Mouse (Mus musculus): ENCODE measurements around the gene Grwd1. TPM values are rescaled to one million over a fixed set of nuclear protein-coding genes. Genes with fewer than 3 reads are reported as not detected.

The Grwd1 gene
- polyA plus RNA-seq, 1 experiment from 2014 or later: 41.9 TPM

DNA sequence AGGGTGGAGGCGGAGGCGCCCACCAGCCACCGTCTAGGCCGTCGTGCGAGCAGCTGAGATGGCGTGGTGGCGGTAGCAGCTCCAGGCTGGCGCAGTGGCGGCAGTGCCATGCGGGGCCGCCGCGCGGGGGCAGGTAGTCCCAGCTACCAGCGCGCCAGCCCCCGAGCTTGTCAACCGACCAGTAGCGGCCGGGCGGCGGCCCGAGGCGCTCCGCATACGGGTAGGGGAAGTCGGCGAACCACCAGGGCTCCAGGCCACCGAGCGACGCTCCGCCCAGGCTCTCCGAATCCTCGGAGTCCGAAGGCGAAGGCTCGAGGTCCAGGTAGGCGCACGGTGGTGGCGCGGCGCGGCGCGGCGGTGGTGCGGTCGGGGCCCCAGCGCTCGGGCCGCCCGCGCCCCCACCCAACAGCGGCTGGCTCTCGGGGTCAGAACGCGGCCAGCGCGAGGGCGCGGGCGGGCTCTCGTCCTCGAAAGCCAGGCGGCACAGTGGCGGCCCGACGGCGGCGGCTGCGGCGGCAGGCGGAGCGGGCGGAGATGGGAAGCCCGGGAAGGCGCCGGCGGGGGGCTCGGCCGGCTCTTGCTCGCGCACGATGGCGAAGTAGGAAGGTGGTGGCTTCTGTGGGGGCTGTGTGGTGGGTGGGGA, 2.5 kb upstream of the Grwd1 start:
- Histone ChIP-seq H3K9me3 (no peaks in the 10 kb centered on the region), H3K27ac (replicated peaks) (no peak overlapping the region), H3K4me2 (peak overlapping the region; percentile 69), H3K4me3 (peak overlapping the region; percentile 54), H3K36me3 (peaks cover 14% of the 10 kb centered on the region), H3K4me1 (peaks cover 26% of the 10 kb centered on the region), H3K9ac (peak overlapping the region; percentile 75), H3K27me3 (replicated peaks) (peaks cover 60% of the 10 kb centered on the region)
- under 1% methylated on average over 72 of the region's 86 CpGs for WGBS
- ATAC-seq (ENCODE audit: extremely low read depth, insufficient number of reproducible peaks, low FRiP score, low TSS enrichment): no peak

GRCm38 (mm10) chr7:45832428-45832827, 1.7 kb upstream of the Grwd1 start:
- H3K9me3 ChIP-seq: no peaks in the 10 kb centered on the region
- peaks cover 23% of the 10 kb centered on the region for H3K36me3 ChIP-seq
- peak overlapping the region; percentile 54 for H3K4me3 ChIP-seq
- 7% methylated on average over 30 of the region's 30 CpGs for WGBS
- H3K4me2 ChIP-seq: peak overlapping the region; percentile 69
- H3K27me3 ChIP-seq (replicated peaks): peaks cover 60% of the 10 kb centered on the region
- peaks cover 26% of the 10 kb centered on the region for H3K4me1 ChIP-seq
- no peak for ATAC-seq (ENCODE audit: extremely low read depth, insufficient number of reproducible peaks, low FRiP score, low TSS enrichment)
- H3K27ac ChIP-seq (replicated peaks): no peak overlapping the region
- H3K9ac ChIP-seq: peak overlapping the region; percentile 75; the same call in 1 of the 2 replicates

GRCm38 (mm10) chr7:45831128-45831525, 383 bp upstream of the Grwd1 start:
- Histone ChIP-seq H3K27ac (replicated peaks) (no peak overlapping the region), H3K4me1 (peaks cover 26% of the 10 kb centered on the region), H3K36me3 (peaks cover 36% of the 10 kb centered on the region), H3K9me3 (no peaks in the 10 kb centered on the region), H3K4me2 (peak overlapping the region; percentile 91), H3K9ac (peak overlapping the region; percentile 89), H3K4me3 (peak overlapping the region; percentile 95), H3K27me3 (replicated peaks) (peaks cover 51% of the 10 kb centered on the region)
- ATAC-seq (ENCODE audit: extremely low read depth, insufficient number of reproducible peaks, low FRiP score, low TSS enrichment): no peak
- 17% methylated on average over 5 of the region's 5 CpGs for WGBS

GRCm38 (mm10) chr7:45826631-45827030, 4.1 kb downstream of the Grwd1 start:
- WGBS: 84% methylated on average over 7 of the region's 7 CpGs
- H3K4me1 ChIP-seq: peaks cover 11% of the 10 kb centered on the region
- H3K36me3 ChIP-seq: peaks cover 73% of the 10 kb centered on the region
- no peaks in the 10 kb centered on the region for H3K9me3 ChIP-seq
- H3K9ac ChIP-seq: no peak overlapping the region
- no peak for ATAC-seq (ENCODE audit: extremely low read depth, insufficient number of reproducible peaks, low FRiP score, low TSS enrichment)
- H3K4me3 ChIP-seq: no peak overlapping the region
- no peak overlapping the region for H3K27ac ChIP-seq (replicated peaks)
- H3K4me2 ChIP-seq: no peak overlapping the region
- peaks cover 7% of the 10 kb centered on the region for H3K27me3 ChIP-seq (replicated peaks)

DNA sequence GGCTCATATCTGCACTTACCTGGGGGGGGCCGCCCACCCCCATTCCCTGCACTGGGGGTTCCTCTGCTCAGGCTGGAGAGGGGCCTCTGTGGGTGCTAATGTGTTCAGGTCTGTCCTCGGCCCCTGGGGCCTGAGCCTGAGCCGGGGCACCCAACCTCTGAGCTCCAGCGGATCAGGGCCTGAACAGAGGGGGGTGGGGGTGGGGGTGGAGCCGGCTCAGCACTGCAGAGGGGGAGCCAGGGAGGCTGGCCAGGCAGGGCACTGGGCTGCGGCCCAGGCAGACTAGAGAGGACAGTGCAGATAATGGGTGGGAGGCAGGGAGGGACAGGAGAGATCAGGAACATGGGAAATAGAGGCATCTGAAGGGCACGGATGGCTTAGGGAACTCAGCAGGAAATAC, 6.1 kb downstream of the Grwd1 start, which contains the start of gene Kcnj14:
Gene Kcnj14, minus strand, starts transcription at position 185 of the 400 bp plus-strand sequence.
- peaks cover 72% of the 10 kb centered on the region for H3K36me3 ChIP-seq

DNA sequence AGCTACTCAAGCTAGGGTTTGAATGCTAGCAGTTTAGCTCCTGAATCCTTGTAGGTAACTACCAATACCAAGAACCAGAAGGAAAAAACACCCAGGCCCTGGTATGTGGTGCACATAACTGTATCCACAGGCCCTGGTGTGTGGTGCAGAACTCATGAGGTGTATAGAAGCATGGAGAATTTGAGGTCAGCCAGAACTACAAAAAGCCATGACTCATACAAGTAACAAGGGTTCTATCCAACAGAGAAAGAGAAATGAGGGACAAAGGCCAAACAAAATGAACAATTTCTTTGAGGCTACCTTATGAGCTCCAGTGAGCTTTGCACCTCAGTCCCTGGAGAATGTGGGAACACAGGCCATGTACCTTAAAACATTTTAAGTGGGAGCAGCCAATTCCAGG, 9.8 kb downstream of the Grwd1 start:
- Histone ChIP-seq H3K4me2 (no peak overlapping the region), H3K9me3 (no peaks in the 10 kb centered on the region), H3K36me3 (peaks cover 35% of the 10 kb centered on the region), H3K4me1 (no peaks in the 10 kb centered on the region), H3K9ac (no peak overlapping the region), H3K4me3 (no peak overlapping the region), H3K27me3 (replicated peaks) (peaks cover 26% of the 10 kb centered on the region), H3K27ac (replicated peaks) (no peak overlapping the region)
- no peak for ATAC-seq (ENCODE audit: extremely low read depth, insufficient number of reproducible peaks, low FRiP score, low TSS enrichment)

More for the DNA sequence above, 6.1 kb downstream of the Grwd1 start, which contains the start of gene Kcnj14:
- 55% methylated on average over 7 of the region's 7 CpGs for WGBS
- Histone ChIP-seq H3K9me3 (no peaks in the 10 kb centered on the region), H3K4me2 (no peak within 1 kb of the TSS), H3K27ac (replicated peaks) (no peak within 1 kb of the TSS), H3K27me3 (replicated peaks) (peaks cover 13% of the 10 kb centered on the region), H3K4me1 (peaks cover 1% of the 10 kb centered on the region), H3K4me3 (no peak within 1 kb of the TSS), H3K9ac (0 out of 2 replicates have a peak within 1 kb of the TSS, but pooled peaks have one; percentile 40)
- no peak for ATAC-seq (ENCODE audit: extremely low read depth, insufficient number of reproducible peaks, low FRiP score, low TSS enrichment)

- H3K9me3 ChIP-seq: no peaks in the 10 kb centered on the region
- peak overlapping the region; percentile 53 for H3K4me2 ChIP-seq
- WGBS: 11% methylated on average over 25 of the region's 25 CpGs
- H3K4me1 ChIP-seq: peaks cover 8% of the 10 kb centered on the region
- peak overlapping the region; percentile 32 for H3K4me3 ChIP-seq
- H3K27ac ChIP-seq (replicated peaks): no peak overlapping the region
- peaks cover 24% of the 10 kb centered on the region for H3K36me3 ChIP-seq
- peak overlapping the region; percentile 21; the same call in 1 of the 2 replicates for H3K9ac ChIP-seq
- no peak for ATAC-seq (ENCODE audit: extremely low read depth, insufficient number of reproducible peaks, low FRiP score, low TSS enrichment)
- peaks cover 26% of the 10 kb centered on the region for H3K27me3 ChIP-seq (replicated peaks)
Measured at GRCm38 (mm10) chr7:45819843-45820242, 10.9 kb downstream of the Grwd1 start.

- H3K9me3 ChIP-seq: no peaks in the 10 kb centered on the region
- H3K9ac ChIP-seq: no peak overlapping the region
- H3K4me2 ChIP-seq: no peak overlapping the region
- WGBS: 60% methylated on average over 2 of the region's 2 CpGs
- peaks cover 26% of the 10 kb centered on the region for H3K27me3 ChIP-seq (replicated peaks)
- no peak for ATAC-seq (ENCODE audit: extremely low read depth, insufficient number of reproducible peaks, low FRiP score, low TSS enrichment)
- H3K4me1 ChIP-seq: peaks cover 29% of the 10 kb centered on the region
- H3K36me3 ChIP-seq: peaks cover 20% of the 10 kb centered on the region
- no peak overlapping the region for H3K27ac ChIP-seq (replicated peaks)
- no peak overlapping the region for H3K4me3 ChIP-seq
Measured at GRCm38 (mm10) chr7:45815984-45816351, 14.8 kb downstream of the Grwd1 start.

DNA sequence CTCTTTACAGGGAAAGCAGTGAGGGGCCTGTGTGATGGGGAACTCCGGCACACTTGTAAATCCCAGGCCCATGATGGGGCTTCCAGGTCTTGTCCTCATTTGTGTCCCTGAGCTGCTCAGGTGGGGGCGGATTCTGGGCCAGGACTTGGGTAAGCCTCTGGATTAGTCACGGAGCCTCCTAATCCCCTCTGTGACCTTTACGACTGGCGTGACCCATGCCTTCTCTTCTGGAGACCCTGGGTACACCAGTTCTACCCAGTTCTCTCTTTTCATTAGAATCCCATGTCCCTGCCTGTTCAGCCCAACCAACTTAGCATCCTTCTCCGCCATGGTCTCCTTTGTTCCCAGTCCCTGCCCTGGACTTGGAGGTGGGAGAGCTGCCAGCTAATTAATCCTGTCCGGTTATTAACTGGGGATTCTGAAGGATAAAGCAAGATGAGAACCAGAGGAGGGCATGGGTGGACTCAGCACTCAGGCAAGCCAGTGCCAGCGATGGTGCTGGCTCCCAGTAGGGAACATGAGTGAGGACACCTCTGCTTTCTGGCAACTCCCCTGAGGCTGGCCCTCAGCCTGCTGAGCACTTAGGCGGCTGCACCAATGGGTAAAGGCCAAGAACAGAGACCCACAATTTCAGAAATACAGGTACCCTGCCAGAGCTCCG, 15.3 kb downstream of the Grwd1 start:
- H3K36me3 ChIP-seq: peaks cover 25% of the 10 kb centered on the region
- peaks cover 29% of the 10 kb centered on the region for H3K4me1 ChIP-seq
- H3K4me3 ChIP-seq: no peak overlapping the region
- H3K27ac ChIP-seq (replicated peaks): no peak overlapping the region
- peaks cover 22% of the 10 kb centered on the region for H3K27me3 ChIP-seq (replicated peaks)
- no peaks in the 10 kb centered on the region for H3K9me3 ChIP-seq
- no peak for ATAC-seq (ENCODE audit: extremely low read depth, insufficient number of reproducible peaks, low FRiP score, low TSS enrichment)
- peak overlapping the region; percentile 67; the same call in 1 of the 2 replicates for H3K4me2 ChIP-seq
- peak overlapping the region; percentile 60; the same call in 1 of the 2 replicates for H3K9ac ChIP-seq
- WGBS: 64% methylated on average over 10 of the region's 10 CpGs

DNA sequence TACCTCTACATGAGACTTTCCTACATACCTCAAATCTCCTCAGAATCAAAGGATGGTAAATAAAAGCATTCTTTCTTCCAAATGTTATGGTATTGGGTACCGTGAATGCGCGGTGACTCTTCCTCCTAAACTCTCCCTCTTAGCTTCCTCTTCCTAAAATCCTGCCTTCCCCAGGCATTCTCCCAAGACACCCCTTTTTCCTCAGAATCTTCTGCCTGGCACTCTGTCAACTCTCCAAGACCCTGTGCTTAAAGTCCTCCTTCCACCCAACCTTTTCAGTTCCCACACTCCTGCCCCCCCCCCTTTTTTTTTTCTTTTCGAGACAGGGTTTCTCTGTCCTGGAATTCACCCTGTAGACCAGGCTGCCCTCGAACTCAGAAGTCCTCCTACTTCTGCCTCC, 15.9 kb downstream of the Grwd1 start:
- WGBS: 8% methylated on average over 5 of the region's 5 CpGs
- H3K4me2 ChIP-seq: peak overlapping the region; percentile 67
- peaks cover 15% of the 10 kb centered on the region for H3K27me3 ChIP-seq (replicated peaks)
- peak overlapping the region; percentile 60; the same call in 1 of the 2 replicates for H3K9ac ChIP-seq
- ATAC-seq (ENCODE audit: extremely low read depth, insufficient number of reproducible peaks, low FRiP score, low TSS enrichment): no peak
- H3K4me3 ChIP-seq: peak overlapping the region; percentile 33
- H3K27ac ChIP-seq (replicated peaks): no peak overlapping the region
- H3K36me3 ChIP-seq: peaks cover 31% of the 10 kb centered on the region
- H3K9me3 ChIP-seq: no peaks in the 10 kb centered on the region
- H3K4me1 ChIP-seq: peaks cover 31% of the 10 kb centered on the region

DNA sequence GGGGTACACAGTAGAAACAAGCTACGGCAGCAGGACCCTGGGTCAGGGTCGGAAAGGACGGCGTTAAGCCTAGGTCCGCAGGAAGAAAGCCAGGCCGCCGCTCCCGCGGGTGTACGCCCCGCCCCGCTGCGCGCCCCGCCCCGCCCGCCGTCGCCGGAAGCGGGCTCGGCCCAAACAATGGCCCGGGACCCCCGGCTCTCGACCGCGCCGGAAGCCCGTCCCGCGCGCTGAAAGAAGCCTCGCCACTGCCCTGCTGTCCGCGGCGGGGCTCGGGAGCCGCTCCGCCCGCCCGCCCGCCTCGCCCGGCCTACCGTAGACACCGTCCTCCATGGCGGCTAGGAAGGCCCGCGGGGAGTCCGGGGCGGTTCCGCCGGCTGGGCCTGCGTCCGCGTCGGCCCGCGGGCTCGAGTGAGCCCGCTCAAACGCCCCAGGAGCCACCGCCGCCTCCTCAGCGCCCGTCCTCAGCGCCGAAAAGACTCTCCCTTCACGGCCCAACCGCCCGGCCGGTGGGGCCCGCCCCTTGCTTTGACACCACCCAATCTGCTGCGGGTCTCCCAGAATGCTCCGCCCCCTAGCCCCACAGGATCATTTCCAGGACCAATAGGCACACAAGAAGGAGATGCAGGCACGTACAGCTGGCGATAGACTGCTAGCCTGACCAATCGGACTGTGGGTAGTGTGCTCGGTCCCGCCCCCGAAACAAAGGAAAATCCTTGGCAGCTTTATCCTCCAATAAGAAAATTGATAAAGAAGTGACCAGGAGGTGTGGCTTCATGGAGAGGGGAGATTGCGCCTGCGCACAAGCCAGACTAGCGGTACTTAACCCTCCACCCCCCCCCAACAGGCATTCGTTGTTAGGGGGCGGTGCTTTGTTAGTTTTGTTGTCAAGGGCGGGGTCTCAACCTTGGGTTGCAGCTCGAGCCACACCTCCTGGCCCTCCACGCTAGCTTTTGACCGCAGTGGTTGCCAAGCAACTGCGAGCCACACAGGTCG, 16.7 kb downstream of the Grwd1 start, which contains the start of gene Cyth2:
Gene Cyth2, minus strand, starts transcription at position 795 of the 993 bp plus-strand sequence.
- Histone ChIP-seq H3K27me3 (replicated peaks) (peaks cover 10% of the 10 kb centered on the region), H3K36me3 (peaks cover 39% of the 10 kb centered on the region), H3K9ac (peak within 1 kb of the TSS; percentile 100), H3K4me3 (peak within 1 kb of the TSS; percentile 92), H3K9me3 (no peaks in the 10 kb centered on the region), H3K4me2 (peak within 1 kb of the TSS; percentile 81), H3K27ac (replicated peaks) (peak within 1 kb of the TSS; percentile 100), H3K4me1 (peaks cover 38% of the 10 kb centered on the region)
- under 1% methylated on average over 92 of the region's 92 CpGs for WGBS
- peak; percentile 97 for ATAC-seq (ENCODE audit: extremely low read depth, insufficient number of reproducible peaks, low FRiP score, low TSS enrichment)

All from heart, embryonic 13.5 days (tissue).